Mouse (Mus musculus): ENCODE data around the gene Anapc13. TPM values are rescaled to one million over a fixed set of nuclear protein-coding genes. Genes with fewer than 3 reads are reported as not detected.

The Anapc13 gene
- polyA plus RNA-seq, 1 experiment from 2014 or later: 174 TPM

GRCm38 (mm10) chr9:102650637-102651036, 24.5 kb downstream of the Anapc13 start:
- Histone ChIP-seq H3K36me3 (no peaks in the 10 kb centered on the region), H3K4me1 (peaks cover 39% of the 10 kb centered on the region), H3K4me2 (0 out of 2 replicates have a peak overlapping the region, but pooled peaks have one; percentile 13), H3K27ac (peak overlapping the region; percentile 47; the same call in 1 of the 2 replicates), H3K9ac (no peak overlapping the region), H3K4me3 (no peak overlapping the region), H3K9me3 (no peaks in the 10 kb centered on the region), H3K27me3 (no peaks in the 10 kb centered on the region)
- 18% methylated on average over 7 of the region's 7 CpGs for WGBS
- no peak for ATAC-seq (ENCODE audit: insufficient number of reproducible peaks, low FRiP score, low TSS enrichment, low read depth)

GRCm38 (mm10) chr9:102651199-102651720, 25.2 kb downstream of the Anapc13 start:
- no peaks in the 10 kb centered on the region for H3K36me3 ChIP-seq
- ATAC-seq (ENCODE audit: insufficient number of reproducible peaks, low FRiP score, low TSS enrichment, low read depth): no peak
- WGBS: 42% methylated on average over 6 of the region's 6 CpGs
- no peak overlapping the region for H3K9ac ChIP-seq
- 0 out of 2 replicates have a peak overlapping the region, but pooled peaks have one; percentile 47 for H3K27ac ChIP-seq
- no peak overlapping the region for H3K4me3 ChIP-seq
- no peak overlapping the region for H3K4me2 ChIP-seq
- no peaks in the 10 kb centered on the region for H3K9me3 ChIP-seq
- H3K27me3 ChIP-seq: no peaks in the 10 kb centered on the region
- peaks cover 36% of the 10 kb centered on the region for H3K4me1 ChIP-seq

GRCm38 (mm10) chr9:102656355-102657095, 30.4 kb downstream of the Anapc13 start:
- ATAC-seq (ENCODE audit: insufficient number of reproducible peaks, low FRiP score, low TSS enrichment, low read depth): no peak
- peaks cover 15% of the 10 kb centered on the region for H3K4me1 ChIP-seq
- no peak overlapping the region for H3K9ac ChIP-seq
- H3K27ac ChIP-seq: no peak overlapping the region
- H3K4me3 ChIP-seq: no peak overlapping the region
- WGBS: 31% methylated on average over 8 of the region's 8 CpGs
- H3K27me3 ChIP-seq: no peaks in the 10 kb centered on the region
- no peaks in the 10 kb centered on the region for H3K36me3 ChIP-seq
- H3K4me2 ChIP-seq: no peak overlapping the region
- H3K9me3 ChIP-seq: no peaks in the 10 kb centered on the region

- H3K9ac ChIP-seq: no peak overlapping the region
- H3K4me3 ChIP-seq: no peak overlapping the region
- no peak for ATAC-seq (ENCODE audit: insufficient number of reproducible peaks, low FRiP score, low TSS enrichment, low read depth)
- H3K36me3 ChIP-seq: no peaks in the 10 kb centered on the region
- no peak overlapping the region for H3K27ac ChIP-seq
- no peak overlapping the region for H3K4me2 ChIP-seq
- peaks cover 3% of the 10 kb centered on the region; the same call in 1 of the 2 replicates for H3K4me1 ChIP-seq
- no peaks in the 10 kb centered on the region for H3K9me3 ChIP-seq
- WGBS: 16% methylated on average over 6 of the region's 6 CpGs
- H3K27me3 ChIP-seq: no peaks in the 10 kb centered on the region; the same call in 1 of the 2 replicates
Observed at GRCm38 (mm10) chr9:102668115-102668514, 42.0 kb downstream of the Anapc13 start.

GRCm38 (mm10) chr9:102668906-102669305, 42.8 kb downstream of the Anapc13 start:
- Histone ChIP-seq H3K36me3 (no peaks in the 10 kb centered on the region), H3K9me3 (no peaks in the 10 kb centered on the region), H3K9ac (no peak overlapping the region), H3K4me1 (peaks cover 10% of the 10 kb centered on the region), H3K27ac (no peak overlapping the region), H3K27me3 (no peaks in the 10 kb centered on the region; the same call in 1 of the 2 replicates), H3K4me3 (no peak overlapping the region), H3K4me2 (no peak overlapping the region)
- 84% methylated on average over 12 of the region's 12 CpGs for WGBS
- no peak for ATAC-seq (ENCODE audit: insufficient number of reproducible peaks, low FRiP score, low TSS enrichment, low read depth)

- ATAC-seq (ENCODE audit: insufficient number of reproducible peaks, low FRiP score, low TSS enrichment, low read depth): no peak
- WGBS: 52% methylated on average over 7 of the region's 7 CpGs
- no peak overlapping the region for H3K4me2 ChIP-seq
Observed at GRCm38 (mm10) chr9:102673381-102673780, 47.3 kb downstream of the Anapc13 start.

GRCm38 (mm10) chr9:102675922-102676321, 49.8 kb downstream of the Anapc13 start:
- H3K9ac ChIP-seq: no peak overlapping the region

More at GRCm38 (mm10) chr9:102673381-102673780, 47.3 kb downstream of the Anapc13 start:
- Histone ChIP-seq H3K9me3 (no peaks in the 10 kb centered on the region), H3K27me3 (no peaks in the 10 kb centered on the region; the same call in 1 of the 2 replicates), H3K4me1 (peaks cover 10% of the 10 kb centered on the region), H3K4me3 (no peak overlapping the region), H3K9ac (no peak overlapping the region), H3K36me3 (no peaks in the 10 kb centered on the region), H3K27ac (no peak overlapping the region)

GRCm38 (mm10) chr9:102681470-102681869, 55.4 kb downstream of the Anapc13 start:
- no peak overlapping the region for H3K9ac ChIP-seq
- peaks cover 8% of the 10 kb centered on the region for H3K4me1 ChIP-seq
- H3K36me3 ChIP-seq: no peaks in the 10 kb centered on the region
- no peaks in the 10 kb centered on the region for H3K27me3 ChIP-seq
- WGBS: 33% methylated on average over 7 of the region's 7 CpGs
- H3K4me3 ChIP-seq: no peak overlapping the region
- peak overlapping the region; percentile 84 for H3K27ac ChIP-seq
- peak; percentile 91 for ATAC-seq (ENCODE audit: insufficient number of reproducible peaks, low FRiP score, low TSS enrichment, low read depth)
- no peaks in the 10 kb centered on the region for H3K9me3 ChIP-seq
- no peak overlapping the region for H3K4me2 ChIP-seq

More at GRCm38 (mm10) chr9:102675922-102676321, 49.8 kb downstream of the Anapc13 start:
- no peak overlapping the region for H3K4me2 ChIP-seq
- no peak overlapping the region for H3K27ac ChIP-seq
- no peaks in the 10 kb centered on the region for H3K9me3 ChIP-seq
- no peaks in the 10 kb centered on the region for H3K36me3 ChIP-seq
- WGBS: 83% methylated on average over 5 of the region's 5 CpGs
- ATAC-seq (ENCODE audit: insufficient number of reproducible peaks, low FRiP score, low TSS enrichment, low read depth): no peak
- peaks cover 10% of the 10 kb centered on the region for H3K4me1 ChIP-seq
- no peak overlapping the region for H3K4me3 ChIP-seq
- no peaks in the 10 kb centered on the region for H3K27me3 ChIP-seq

Other genes starting within 250 kb of the Anapc13 start
- gene Ky, start 120.5 kb upstream of the Anapc13 start, polyA plus RNA-seq (2015; fragmentation: Nextera tagmentation; extraction: Ambion mirVana): 0.54 and 1.5 TPM in 2 replicates
- 43.9 and 47.0 TPM in 2 replicates for gene Cep63, start 238 bp downstream of the Anapc13 start, polyA plus RNA-seq (2015; fragmentation: Nextera tagmentation; extraction: Ambion mirVana)
- 60.7 and 61.5 TPM in 2 replicates for gene Amotl2, start 90.4 kb downstream of the Anapc13 start, polyA plus RNA-seq (2015; fragmentation: Nextera tagmentation; extraction: Ambion mirVana)
- 24.8 and 26.1 TPM in 2 replicates for gene Ryk, start 208.6 kb downstream of the Anapc13 start, polyA plus RNA-seq (2015; fragmentation: Nextera tagmentation; extraction: Ambion mirVana)